Mouse (Mus musculus): ENCODE measurements at regions not wholly inside any gene's neighbourhood (a gene's known extent, or its start where the extent isn't known, plus 50 kb on each side); places are given as distances from the start of the nearest gene placed in this dataset.

DNA sequence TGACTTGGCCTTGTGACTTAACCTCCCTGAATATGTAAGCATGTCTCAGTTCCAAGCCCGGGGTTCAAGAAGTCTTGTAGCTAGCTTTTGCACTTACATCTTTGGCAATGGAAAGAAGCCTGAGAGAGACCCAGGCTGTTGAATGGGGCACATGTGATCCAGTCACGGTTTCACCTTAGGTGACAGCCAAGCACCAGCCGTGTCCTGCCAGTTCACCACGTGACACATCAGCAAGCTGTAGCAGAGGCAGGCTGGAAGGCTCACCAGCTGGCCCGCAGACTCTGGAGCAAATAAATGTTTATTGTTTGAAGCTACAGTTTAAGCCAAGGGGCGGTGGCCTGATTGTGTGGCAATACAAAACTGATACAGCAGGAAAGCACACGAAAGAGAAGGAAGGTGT is 89.3 kb upstream of the Sertad2 start:
- TF ChIP-seq CTCF (IDR thresholded peaks at IDR 0.05; ENCODE audit: control insufficient read depth, insufficient read depth, low read length) = no peak
- no peak for TF ChIP-seq POLR2A (IDR thresholded peaks at IDR 0.05; ENCODE audit: borderline replicate concordance, control insufficient read depth, low read depth, low read length)
